Mouse (Mus musculus) G1E (cell line): ENCODE data around the gene Olfr214.

Experiments
- CTCF ChIP-seq: IDR thresholded peaks from 2 replicates; pipeline ENCODE4 v1.5.1; 2012; ENCODE audit warnings: low read depth, low read length, inconsistent platforms, mixed read lengths
- GATA1 ChIP-seq: IDR thresholded peaks from 2 replicates; pipeline ENCODE4 v1.6.1; 2012; ENCODE audit warnings: borderline replicate concordance, low read length, inconsistent platforms, mixed read lengths
- POLR2AphosphoS5 ChIP-seq: IDR thresholded peaks from 2 replicates; pipeline ENCODE4 v1.6.1; 2012; ENCODE audit warnings: low read depth, low read length, inconsistent platforms; ENCODE audit not compliant: insufficient replicate concordance
- TAL1 ChIP-seq: conservative IDR thresholded peaks from 2 replicates; pipeline ENCODE4 v1.6.1; 2012; ENCODE audit warnings: low read depth, low read length, inconsistent platforms, mixed read lengths

- TF ChIP-seq CTCF = peak; percentile 51
- no peak for TF ChIP-seq TAL1
- TF ChIP-seq GATA1 = no peak
- TF ChIP-seq POLR2AphosphoS5 = no peak
Observed at GRCm38 (mm10) chr6:116569834-116570233, 15.8 kb downstream of the Olfr214 start.
